Mouse (Mus musculus) heart, embryonic 13.5 days (tissue): ENCODE results near the gene Tmem40. TPM values are rescaled to one million over a fixed set of nuclear protein-coding genes. Genes with fewer than 3 reads are reported as not detected.
A peak's percentile ranks its signal among the peaks of the same experiment; 100 is the strongest.

ENCODE experiments used
- ATAC-seq: fragments of 200-750 bp; cut with Nextera tagmentation; 2 replicates; pipeline ENCODE4 v1.8.0; 2017; ENCODE audit warnings: moderate TSS enrichment; ENCODE audit not compliant: insufficient number of reproducible peaks, low FRiP score, low TSS enrichment; ENCODE audit errors: extremely low read depth
- H3K27ac ChIP-seq: fragments of 300-500 bp; sonication (generic); replicated peaks from 2 replicates; pipeline ENCODE4 v1.5.1; 2015; ENCODE audit warnings: moderate library complexity, mild to moderate bottlenecking, inconsistent platforms
- H3K27me3 ChIP-seq: fragments of 300-500 bp; sonication (generic); replicated peaks from 2 replicates; pipeline ENCODE4 v1.6.1; 2015; ENCODE audit warnings: mild to moderate bottlenecking, inconsistent platforms
- H3K36me3 ChIP-seq: fragments of 300-500 bp; sonication (generic); 2 replicates; pipeline ENCODE4 v1.6.1; 2015; ENCODE audit warnings: mild to moderate bottlenecking, inconsistent platforms
- H3K4me1 ChIP-seq: fragments of 300-500 bp; sonication (generic); 2 replicates; pipeline ENCODE4 v1.6.1; 2015; ENCODE audit warnings: inconsistent platforms
- H3K4me2 ChIP-seq: fragments of 300-500 bp; sonication (generic); 2 replicates; pipeline ENCODE4 v1.6.1; 2015; ENCODE audit warnings: inconsistent platforms, mild to moderate bottlenecking, moderate library complexity
- H3K4me3 ChIP-seq: fragments of 300-500 bp; sonication (generic); 2 replicates; pipeline ENCODE4 v1.5.1; 2015; ENCODE audit warnings: moderate library complexity, mild to moderate bottlenecking, inconsistent platforms
- H3K9ac ChIP-seq: fragments of 300-500 bp; sonication (generic); 2 replicates; pipeline ENCODE4 v1.6.1; 2015; ENCODE audit warnings: inconsistent platforms, mild to moderate bottlenecking, moderate library complexity
- H3K9me3 ChIP-seq: fragments of 300-500 bp; sonication (generic); 2 replicates; pipeline ENCODE4 v1.6.1; 2016; ENCODE audit warnings: inconsistent platforms
- WGBS: fragments of 180-500 bp; shearing (Covaris S2); methylation state at CpG from one replicate; pipeline ENCODE4 v1.1.7; 2015; ENCODE audit warnings: mixed read lengths; 5-methylcytosine and 5-hydroxymethylcytosine counted together
- microRNA-seq: library from miRNA; unstranded; fragments of <30 nt; microRNA quantifications from one replicate; pipeline ENCODE4, GENCODE M21; 2016
- polyA plus RNA-seq: library from polyadenylated mRNA; unstranded; fragments of >200 nt; fragmentation: Nextera tagmentation; extraction: Ambion mirVana; gene quantifications from 2 replicates; pipeline ENCODE4 v1.2.1, GENCODE M21; 2015

The Tmem40 gene
- polyA plus RNA-seq, 1 experiment from 2014 or later, result 1.5 TPM

- no peaks in the 10 kb centered on the region for H3K27me3 ChIP-seq
- H3K27ac ChIP-seq, result no peak overlapping the region
- WGBS, result 52% methylated on average over 11 of the region's 11 CpGs
- no peak overlapping the region for H3K4me3 ChIP-seq
- no peak overlapping the region for H3K9ac ChIP-seq
- H3K36me3 ChIP-seq, result no peaks in the 10 kb centered on the region
- ATAC-seq, result no peak
- H3K9me3 ChIP-seq, result no peaks in the 10 kb centered on the region; the same call in 1 of the 2 replicates
- peak overlapping the region; percentile 23; the same call in 1 of the 2 replicates for H3K4me2 ChIP-seq
- peaks cover 8% of the 10 kb centered on the region; the same call in 1 of the 2 replicates for H3K4me1 ChIP-seq
These were observed 77.2 kb downstream of the Tmem40 start for GRCm38 (mm10) chr6:115684851-115685646.

- H3K9ac ChIP-seq, result no peak overlapping the region
- H3K4me1 ChIP-seq, result peaks cover 8% of the 10 kb centered on the region; the same call in 1 of the 2 replicates
- no peak overlapping the region for H3K27ac ChIP-seq
- H3K36me3 ChIP-seq, result no peaks in the 10 kb centered on the region
- no peaks in the 10 kb centered on the region; the same call in 1 of the 2 replicates for H3K9me3 ChIP-seq
- H3K4me2 ChIP-seq, result no peak overlapping the region
- ATAC-seq, result no peak
- H3K4me3 ChIP-seq, result no peak overlapping the region
- WGBS, result 89% methylated on average over 2 of the region's 2 CpGs
- H3K27me3 ChIP-seq, result no peaks in the 10 kb centered on the region
These were observed 77.9 kb downstream of the Tmem40 start for GRCm38 (mm10) chr6:115684271-115684670.

- WGBS, result 78% methylated on average over 4 of the region's 4 CpGs
- ATAC-seq, result no peak
- Histone ChIP-seq H3K4me3 (no peak overlapping the region), H3K27ac (0 out of 2 replicates have a peak overlapping the region, but pooled peaks have one; percentile 29), H3K9me3 (no peaks in the 10 kb centered on the region; the same call in 1 of the 2 replicates), H3K4me2 (no peak overlapping the region), H3K9ac (no peak overlapping the region), H3K27me3 (no peaks in the 10 kb centered on the region), H3K36me3 (no peaks in the 10 kb centered on the region), H3K4me1 (peaks cover 14% of the 10 kb centered on the region)
These were observed 81.1 kb downstream of the Tmem40 start for GRCm38 (mm10) chr6:115681066-115681465.

Small RNA genes within 50 kb of the gene (microRNA-seq; reads per million reads assigned to microRNA genes)
- 0.61 reads per million for gene Mir7660

Other genes starting within 250 kb of the Tmem40 start
- 18.4 and 20.3 TPM in 2 replicates for gene Tsen2, start 217.7 kb downstream of the Tmem40 start, polyA plus RNA-seq
- 0.08 and 0.47 TPM in 2 replicates for gene Mkrn2os, start 169.8 kb downstream of the Tmem40 start, polyA plus RNA-seq
- 20.2 and 21.9 TPM in 2 replicates for gene Mkrn2, start 160.5 kb downstream of the Tmem40 start, polyA plus RNA-seq
- gene Raf1, start 85.8 kb downstream of the Tmem40 start, polyA plus RNA-seq, result 85.0 and 85.7 TPM in 2 replicates
- gene Cand2, start 12.1 kb upstream of the Tmem40 start, polyA plus RNA-seq, result 51.2 and 52.5 TPM in 2 replicates
- gene Rpl32, start 46.3 kb upstream of the Tmem40 start, polyA plus RNA-seq, result 1,371 and 1,440 TPM in 2 replicates
- gene Efcab12, start 76.0 kb upstream of the Tmem40 start, polyA plus RNA-seq, result 0.46 and 0.53 TPM in 2 replicates
- gene Mbd4, start 91.0 kb upstream of the Tmem40 start, polyA plus RNA-seq, result 8.7 and 10.4 TPM in 2 replicates
- gene Ift122, start 91.1 kb upstream of the Tmem40 start, polyA plus RNA-seq, result 21.2 and 21.4 TPM in 2 replicates
- 0.08 TPM in 1 of 2 replicates, not detected in the other for gene Rho, start 169.3 kb upstream of the Tmem40 start, polyA plus RNA-seq
- gene H1foo, start 182.5 kb upstream of the Tmem40 start, polyA plus RNA-seq, result not detected in 2 replicates
- 39.6 and 43.5 TPM in 2 replicates for gene Plxnd1, start 232.6 kb upstream of the Tmem40 start, polyA plus RNA-seq